Mouse (Mus musculus): ENCODE data around the gene Ace.

The Ace gene

DNA sequence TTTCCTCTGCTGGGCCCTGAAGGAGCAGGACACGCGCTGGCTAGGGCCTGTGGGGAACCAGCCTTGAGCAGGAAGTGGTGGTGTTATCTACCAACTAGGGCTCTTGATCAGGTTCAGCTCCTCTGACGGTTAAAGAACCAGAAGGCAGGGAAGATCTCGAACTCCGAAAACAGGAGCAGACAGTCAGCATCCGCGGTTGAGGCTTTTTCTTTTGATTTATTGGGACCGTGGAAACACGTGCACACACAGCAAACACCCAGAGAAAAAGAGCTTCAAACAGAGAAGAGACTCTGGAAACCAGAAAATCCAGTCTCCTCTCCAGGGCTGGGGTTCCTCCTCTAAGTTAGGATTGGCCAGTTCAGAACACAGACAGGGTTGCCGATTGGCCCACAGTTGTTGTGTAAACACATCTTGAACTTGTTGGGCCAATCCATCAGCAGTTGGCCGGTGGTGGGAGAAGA, 21.0 kb upstream of the Ace start:
- DNase-seq = no peak

GRCm38 (mm10) chr11:105948255-105948654, 19.5 kb upstream of the Ace start:
- DNase-seq = no peak

- no peak for DNase-seq
Measured at GRCm38 (mm10) chr11:105950519-105950918, 17.2 kb upstream of the Ace start.

DNA sequence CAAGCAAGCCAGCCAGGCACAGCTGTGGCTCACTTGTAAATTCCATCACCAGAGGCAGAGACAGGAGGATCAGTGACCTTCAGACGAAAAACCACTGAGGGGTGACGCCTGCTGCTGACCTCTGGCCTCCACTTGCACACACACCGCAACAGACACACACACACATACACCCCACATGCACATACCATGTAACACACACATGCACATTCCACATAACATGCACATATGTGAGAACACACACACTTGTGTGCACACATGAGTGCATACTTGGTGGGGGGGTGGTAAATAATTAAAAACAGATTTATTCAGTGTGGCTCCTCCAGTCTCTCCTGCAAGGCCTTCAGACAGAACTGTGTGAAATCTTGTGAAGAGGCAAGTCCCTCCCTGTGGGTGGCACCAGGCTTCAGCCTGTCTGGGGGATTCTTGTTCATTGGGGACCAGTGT, 16.1 kb upstream of the Ace start:
- no peak for DNase-seq

GRCm38 (mm10) chr11:105952111-105952510, 15.6 kb upstream of the Ace start:
- DNase-seq = no peak

- DNase-seq = no peak
Measured at GRCm38 (mm10) chr11:105952911-105953386, 14.8 kb upstream of the Ace start, which contains the start of gene Cyb561. Gene Cyb561, minus strand, starts transcription at chr11:105953336.

GRCm38 (mm10) chr11:105953402-105953801, 14.3 kb upstream of the Ace start:
- peak; percentile 39 for DNase-seq

DNA sequence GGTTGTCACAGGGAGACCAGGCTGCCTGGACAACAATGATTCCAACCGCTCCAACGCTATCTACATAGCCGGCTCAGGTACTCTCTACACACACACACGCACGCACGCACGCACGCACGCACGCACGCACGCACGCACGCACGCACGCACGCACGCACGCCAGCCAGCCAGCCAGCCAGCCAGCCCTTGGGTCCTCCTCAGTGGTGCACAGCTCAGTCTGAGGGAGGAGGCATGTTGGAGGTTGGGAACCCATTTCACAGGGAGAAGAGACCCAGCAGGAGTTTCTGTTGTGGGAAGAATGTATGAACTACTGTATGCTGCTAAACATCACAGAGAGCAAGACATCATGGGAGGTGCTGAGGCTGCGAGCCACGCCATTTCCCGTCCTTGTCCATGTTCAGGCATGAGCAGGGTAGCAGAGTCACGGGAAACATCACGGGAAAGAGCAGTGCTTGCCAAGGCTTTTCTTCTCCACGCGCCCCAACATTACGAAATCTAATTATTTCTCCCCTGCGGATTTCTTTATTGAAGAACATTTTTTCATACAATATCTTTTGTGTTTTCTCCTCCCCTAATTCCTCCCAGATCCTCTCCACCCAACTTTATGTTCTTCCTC, 11.8 kb upstream of the Ace start:
- no peak for DNase-seq

GRCm38 (mm10) chr11:105957501-105957900, 10.2 kb upstream of the Ace start:
- DNase-seq = no peak

DNA sequence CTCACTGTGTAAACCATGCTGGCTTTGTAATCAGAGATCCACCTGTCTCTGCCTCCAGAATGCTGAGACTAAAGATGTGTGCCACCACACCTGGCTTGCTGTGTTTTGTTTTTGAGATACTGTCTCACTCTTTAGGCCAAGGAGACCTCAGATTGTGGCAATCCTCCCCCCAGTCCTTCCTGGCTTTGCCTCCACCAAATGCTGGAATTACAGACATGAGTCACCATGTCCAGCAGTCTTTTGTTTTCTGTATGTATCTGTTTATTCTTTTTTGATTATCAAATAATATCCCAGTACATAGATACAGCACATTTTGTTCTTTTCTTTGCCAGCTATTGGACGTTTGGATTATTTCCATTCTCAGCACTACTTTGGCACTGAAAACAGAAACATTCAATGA, 9.2 kb upstream of the Ace start:
- DNase-seq = no peak

- DNase-seq = peak; percentile 58
Measured at GRCm38 (mm10) chr11:105959355-105959754, 8.4 kb upstream of the Ace start.

GRCm38 (mm10) chr11:105964691-105965090, 3.1 kb upstream of the Ace start:
- no peak for DNase-seq

DNA sequence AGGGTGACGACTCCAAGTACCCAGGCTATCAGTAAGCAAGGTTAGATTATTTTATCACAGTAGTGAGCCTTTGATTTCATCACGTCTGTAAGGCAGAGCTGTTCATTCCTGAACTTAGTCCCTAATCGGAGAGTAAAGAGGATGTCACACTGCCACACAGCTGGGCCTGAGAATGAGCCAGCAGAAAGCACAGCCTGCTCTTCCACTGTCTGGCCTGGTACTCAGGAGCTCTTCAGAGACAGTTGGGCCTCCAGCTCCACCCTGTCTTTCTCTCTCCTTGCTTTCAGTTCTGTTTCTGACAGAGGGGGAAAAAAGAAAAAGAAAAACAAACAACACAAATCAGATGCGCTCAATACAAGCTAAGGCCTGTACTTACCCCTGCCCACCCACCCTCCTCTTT, 1.5 kb upstream of the Ace start:
- no peak for DNase-seq

GRCm38 (mm10) chr11:105968948-105969347, 1.2 kb downstream of the Ace start:
- no peak for DNase-seq

GRCm38 (mm10) chr11:105969516-105969915, 1.8 kb downstream of the Ace start:
- peak; percentile 82 for DNase-seq

DNA sequence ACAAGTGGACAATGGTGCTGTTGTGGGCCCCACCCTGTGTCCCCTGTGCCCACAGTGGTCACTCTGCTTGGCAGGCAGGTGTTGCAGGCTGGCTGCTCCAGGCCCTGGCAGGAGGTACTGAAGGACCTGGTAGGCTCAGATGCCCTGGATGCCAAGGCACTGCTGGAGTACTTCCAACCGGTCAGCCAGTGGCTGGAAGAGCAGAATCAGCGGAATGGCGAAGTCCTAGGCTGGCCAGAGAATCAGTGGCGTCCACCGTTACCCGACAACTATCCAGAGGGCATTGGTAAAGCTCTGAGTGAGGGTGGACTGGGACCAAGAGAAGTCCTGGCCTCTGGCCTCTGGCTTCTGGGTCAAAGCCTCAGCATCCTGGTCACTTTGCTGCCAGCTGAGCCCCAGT, 6.8 kb downstream of the Ace start:
- no peak for DNase-seq

DNA sequence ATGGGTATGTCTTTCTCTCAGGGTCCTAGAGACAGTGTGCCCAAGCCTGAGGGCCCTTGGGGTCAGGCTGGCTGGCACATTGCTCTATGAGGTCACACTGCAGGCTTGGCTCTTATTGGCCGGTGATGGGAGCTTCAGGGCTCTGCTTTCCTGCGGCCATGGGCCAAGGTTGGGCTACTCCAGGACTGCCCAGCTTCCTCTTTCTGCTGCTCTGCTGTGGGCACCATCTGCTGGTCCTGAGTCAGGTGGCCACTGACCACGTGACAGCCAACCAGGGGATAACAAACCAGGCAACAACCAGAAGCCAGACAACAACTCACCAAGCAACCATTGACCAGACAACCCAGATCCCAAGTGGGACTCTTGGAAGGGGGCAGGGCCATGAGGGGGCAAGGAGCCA, 7.3 kb downstream of the Ace start:
- no peak for DNase-seq

GRCm38 (mm10) chr11:105975636-105976035, 7.9 kb downstream of the Ace start:
- no peak for DNase-seq

DNA sequence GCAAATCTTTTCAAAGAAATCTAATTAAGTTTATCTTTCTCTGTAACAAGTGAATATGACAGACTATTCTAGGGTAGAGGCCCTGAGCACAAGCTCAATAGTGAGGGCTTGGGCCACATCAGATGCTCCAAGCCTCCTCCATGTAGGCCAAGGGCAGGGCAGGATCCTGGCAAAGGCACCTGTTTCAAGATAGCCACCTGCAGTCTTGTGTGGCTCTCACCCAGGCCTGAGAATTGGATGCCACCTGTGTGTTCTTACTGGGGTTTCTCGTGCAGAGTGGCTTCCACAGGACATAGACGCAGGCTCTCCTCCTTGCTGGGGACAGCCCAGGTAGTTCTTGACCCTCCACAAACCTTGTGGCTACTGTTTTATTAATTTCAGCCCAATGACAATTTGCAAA, 10.5 kb downstream of the Ace start:
- DNase-seq = no peak

- DNase-seq = peak; percentile 50
Measured at GRCm38 (mm10) chr11:105978634-105979033, 10.9 kb downstream of the Ace start.

- DNase-seq = no peak
Measured at GRCm38 (mm10) chr11:105984452-105984851, 16.7 kb downstream of the Ace start.

DNA sequence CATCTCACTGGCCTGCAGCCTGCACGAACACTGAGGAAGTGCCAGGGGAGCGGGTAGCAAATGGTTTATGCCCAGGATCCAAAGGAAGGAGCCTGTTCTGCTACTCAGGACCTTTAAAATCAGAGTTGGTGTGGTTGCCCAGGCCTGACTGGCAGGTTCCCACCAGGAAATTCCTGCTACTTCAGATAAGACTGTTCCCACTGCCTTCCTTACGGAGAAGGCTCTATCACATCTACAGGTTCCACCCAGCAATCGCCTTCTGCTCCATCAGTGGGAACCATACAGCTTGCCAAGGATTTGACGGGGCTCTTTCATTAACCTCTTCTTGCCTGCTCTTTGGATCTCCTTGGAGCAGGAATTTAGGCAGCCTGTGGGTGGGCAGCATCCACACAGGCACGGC, 19.7 kb downstream of the Ace start:
- DNase-seq = peak; percentile 75

GRCm38 (mm10) chr11:105989446-105989845, 21.7 kb downstream of the Ace start:
- peak; percentile 51 for DNase-seq

- no peak for DNase-seq
Measured at GRCm38 (mm10) chr11:105990231-105990630, 22.5 kb downstream of the Ace start.

DNA sequence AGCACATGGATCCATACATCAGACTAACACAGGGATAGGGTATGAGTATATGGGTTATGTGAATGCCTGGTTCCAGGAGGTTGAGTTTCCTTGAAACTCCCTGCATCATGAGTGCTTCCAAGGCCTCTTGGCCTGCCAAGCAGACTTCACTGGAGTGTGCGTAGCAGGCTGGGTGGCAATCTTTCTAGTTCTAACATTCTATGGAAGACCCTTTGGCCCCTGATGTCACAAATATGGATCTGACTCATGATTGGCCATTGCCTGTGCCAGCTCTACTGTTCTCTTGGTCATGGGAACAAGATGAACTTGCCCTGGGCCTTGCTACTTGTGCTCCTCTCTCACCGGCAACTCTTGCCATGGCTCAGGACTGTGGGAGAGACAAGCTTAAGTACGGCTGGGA, 26.6 kb downstream of the Ace start, which contains the start of gene Ace3:
TSS of gene Ace3 (plus strand) at position 301 of the 400 bp plus-strand sequence.
- DNase-seq = no peak
